Mouse (Mus musculus): Measurements from ENCODE around the gene Tunar.

Gene Tunar

GRCm38 (mm10) chr12:105333570-105333969 lies at the start of gene Tunar:
Gene Tunar, plus strand, starts transcription at chr12:105333870.
- no peak for DNase-seq (ENCODE audit: low spot score)

- no peak for DNase-seq (ENCODE audit: low spot score)
Measured at GRCm38 (mm10) chr12:105312571-105313035, 21.1 kb upstream of the Tunar start.

GRCm38 (mm10) chr12:105314328-105314727 lies 19.3 kb upstream of the Tunar start:
- no peak for DNase-seq (ENCODE audit: low spot score)

GRCm38 (mm10) chr12:105322160-105322559 lies 11.5 kb upstream of the Tunar start:
- peak; percentile 36 for DNase-seq (ENCODE audit: low spot score)

GRCm38 (mm10) chr12:105327051-105327450 lies 6.6 kb upstream of the Tunar start:
- no peak for DNase-seq (ENCODE audit: low spot score)

- DNase-seq (ENCODE audit: low spot score) = no peak
Measured at GRCm38 (mm10) chr12:105328396-105328795, 5.3 kb upstream of the Tunar start.

GRCm38 (mm10) chr12:105336094-105336420 lies 2.4 kb downstream of the Tunar start:
- DNase-seq (ENCODE audit: low spot score) = no peak

GRCm38 (mm10) chr12:105336421-105337289 lies 3.0 kb downstream of the Tunar start:
- peak; percentile 15 for DNase-seq (ENCODE audit: low spot score)

GRCm38 (mm10) chr12:105337290-105338005 lies 3.8 kb downstream of the Tunar start:
- no peak for DNase-seq (ENCODE audit: low spot score)

- DNase-seq (ENCODE audit: low spot score) = no peak
Measured at GRCm38 (mm10) chr12:105338256-105338977, 4.7 kb downstream of the Tunar start.

GRCm38 (mm10) chr12:105341523-105341922 lies 7.9 kb downstream of the Tunar start:
- no peak for DNase-seq (ENCODE audit: low spot score)

- DNase-seq (ENCODE audit: low spot score) = no peak
Measured at GRCm38 (mm10) chr12:105344460-105344859, 10.8 kb downstream of the Tunar start.

- no peak for DNase-seq (ENCODE audit: low spot score)
Measured at GRCm38 (mm10) chr12:105346861-105347260, 13.2 kb downstream of the Tunar start.

GRCm38 (mm10) chr12:105347261-105347660 lies 13.6 kb downstream of the Tunar start:
- DNase-seq (ENCODE audit: low spot score) = no peak

GRCm38 (mm10) chr12:105354266-105354665 lies 20.6 kb downstream of the Tunar start:
- no peak for DNase-seq (ENCODE audit: low spot score)

- DNase-seq (ENCODE audit: low spot score) = no peak
Measured at GRCm38 (mm10) chr12:105354772-105355171, 21.1 kb downstream of the Tunar start.

GRCm38 (mm10) chr12:105356781-105357180 lies 23.1 kb downstream of the Tunar start:
- DNase-seq (ENCODE audit: low spot score) = no peak

GRCm38 (mm10) chr12:105363648-105364047 lies 30.0 kb downstream of the Tunar start:
- no peak for DNase-seq (ENCODE audit: low spot score)

GRCm38 (mm10) chr12:105374564-105374963 lies 40.9 kb downstream of the Tunar start:
- peak; percentile 64 for DNase-seq (ENCODE audit: low spot score)

GRCm38 (mm10) chr12:105376976-105377375 lies 43.3 kb downstream of the Tunar start:
- DNase-seq (ENCODE audit: low spot score) = no peak

- DNase-seq (ENCODE audit: low spot score) = no peak
Measured at GRCm38 (mm10) chr12:105382733-105383132, 49.1 kb downstream of the Tunar start.

- DNase-seq (ENCODE audit: low spot score) = no peak
Measured at GRCm38 (mm10) chr12:105394671-105395070, 61.0 kb downstream of the Tunar start.
